Mouse (Mus musculus) ES-Bruce4 (cell line): ENCODE results near the gene Sptb.

Source experiments
- CTCF ChIP-seq: IDR thresholded peaks from one replicate; pipeline ENCODE4 v1.8.1; 2011; ENCODE audit warnings: low read depth, low read length
- EP300 ChIP-seq: IDR thresholded peaks from 2 replicates; pipeline ENCODE4 v1.6.1; 2011; ENCODE audit warnings: low read depth, low read length; ENCODE audit not compliant: insufficient read depth
- POLR2A ChIP-seq: IDR thresholded peaks from one replicate; pipeline ENCODE4 v1.8.1; 2011; ENCODE audit warnings: low read length; ENCODE audit not compliant: insufficient read depth

GRCm38 (mm10) chr12:76708181-76708580, 2.2 kb downstream of the Sptb start:
- TF ChIP-seq CTCF: no peak
- no peak for TF ChIP-seq POLR2A
- TF ChIP-seq EP300: no peak
